Mouse (Mus musculus) ES-Bruce4 (cell line): Measurements from ENCODE around the gene Lrrc38. TPM values are rescaled to one million over a fixed set of nuclear protein-coding genes. Genes with fewer than 3 reads are reported as not detected.

Experiments used
- H3K27ac ChIP-seq: 2 replicates; pipeline ENCODE4 v1.5.1; 2012; ENCODE audit warnings: low read length, inconsistent platforms; ENCODE audit not compliant: insufficient read depth
- H3K27me3 ChIP-seq: 2 replicates; pipeline ENCODE4 v1.6.1; 2012; ENCODE audit warnings: mild to moderate bottlenecking, low read length, inconsistent platforms; ENCODE audit not compliant: control insufficient read depth, poor library complexity, insufficient read depth, severe bottlenecking
- H3K36me3 ChIP-seq: 2 replicates; pipeline ENCODE4 v1.6.1; 2012; ENCODE audit warnings: inconsistent platforms, mild to moderate bottlenecking, low read length, moderate library complexity; ENCODE audit not compliant: control insufficient read depth, poor library complexity, insufficient read depth, severe bottlenecking
- H3K4me1 ChIP-seq: one replicate; pipeline ENCODE4 v1.8.1; 2011; ENCODE audit warnings: low read length; ENCODE audit not compliant: control insufficient read depth, insufficient read depth
- H3K4me3 ChIP-seq: 2 replicates; pipeline ENCODE4 v1.5.1; 2011; ENCODE audit warnings: low read depth, mild to moderate bottlenecking, low read length
- H3K9ac ChIP-seq: 2 replicates; pipeline ENCODE4 v1.6.1; 2012; ENCODE audit warnings: low read depth, mild to moderate bottlenecking, inconsistent platforms; ENCODE audit not compliant: poor library complexity, severe bottlenecking
- H3K9me3 ChIP-seq: replicated peaks from 2 replicates; pipeline ENCODE4 v1.6.1; 2012; ENCODE audit warnings: mild to moderate bottlenecking, low read length, inconsistent platforms; ENCODE audit not compliant: control insufficient read depth, poor library complexity, insufficient read depth, severe bottlenecking
- CTCF ChIP-seq: IDR thresholded peaks from one replicate; pipeline ENCODE4 v1.8.1; 2011; ENCODE audit warnings: low read depth, low read length
- EP300 ChIP-seq: IDR thresholded peaks from 2 replicates; pipeline ENCODE4 v1.6.1; 2011; ENCODE audit warnings: low read depth, low read length; ENCODE audit not compliant: insufficient read depth
- POLR2A ChIP-seq: IDR thresholded peaks from one replicate; pipeline ENCODE4 v1.8.1; 2011; ENCODE audit warnings: low read length; ENCODE audit not compliant: insufficient read depth
- polyA plus RNA-seq: library from polyadenylated mRNA; stranded (reverse); fragments of >200 nt; gene quantifications from 2 replicates; pipeline ENCODE4 v1.2.4, GENCODE M21; 2011; ENCODE audit warnings: low read depth; ENCODE audit not compliant: missing spikeins, insufficient read depth, insufficient read length

The Lrrc38 gene
- polyA plus RNA-seq, 1 experiment: not detected

GRCm38 (mm10) chr4:143325625-143325941, 24.0 kb upstream of the Lrrc38 start:
- H3K9me3 ChIP-seq: no peaks in the 10 kb centered on the region
- H3K9ac ChIP-seq: no peak overlapping the region
- H3K27ac ChIP-seq: no peak overlapping the region

GRCm38 (mm10) chr4:143330566-143330965, 19.0 kb upstream of the Lrrc38 start:
- Histone ChIP-seq H3K27ac (no peak overlapping the region), H3K9ac (no peak overlapping the region), H3K36me3 (no peaks in the 10 kb centered on the region), H3K4me3 (no peak overlapping the region), H3K4me1 (no peaks in the 10 kb centered on the region), H3K27me3 (no peaks in the 10 kb centered on the region), H3K9me3 (no peaks in the 10 kb centered on the region)
- TF ChIP-seq CTCF (no peak), POLR2A (no peak), EP300 (no peak)

More at GRCm38 (mm10) chr4:143325625-143325941, 24.0 kb upstream of the Lrrc38 start:
- TF ChIP-seq POLR2A: no peak
- TF ChIP-seq EP300: no peak
- peak; percentile 92 for TF ChIP-seq CTCF
- peaks cover 2% of the 10 kb centered on the region for H3K4me1 ChIP-seq
- H3K27me3 ChIP-seq: no peaks in the 10 kb centered on the region
- no peak overlapping the region for H3K4me3 ChIP-seq
- H3K36me3 ChIP-seq: no peaks in the 10 kb centered on the region

GRCm38 (mm10) chr4:143331787-143332186, 17.8 kb upstream of the Lrrc38 start:
- H3K36me3 ChIP-seq: no peaks in the 10 kb centered on the region
- no peak overlapping the region for H3K27ac ChIP-seq
- no peak overlapping the region for H3K4me3 ChIP-seq
- no peaks in the 10 kb centered on the region for H3K27me3 ChIP-seq
- no peak for TF ChIP-seq POLR2A
- TF ChIP-seq CTCF: no peak
- TF ChIP-seq EP300: no peak
- H3K9ac ChIP-seq: no peak overlapping the region
- H3K9me3 ChIP-seq: no peaks in the 10 kb centered on the region
- H3K4me1 ChIP-seq: peaks cover 2% of the 10 kb centered on the region

GRCm38 (mm10) chr4:143334145-143334544, 15.4 kb upstream of the Lrrc38 start:
- Histone ChIP-seq H3K36me3 (no peaks in the 10 kb centered on the region), H3K4me3 (no peak overlapping the region), H3K9ac (no peak overlapping the region), H3K9me3 (no peaks in the 10 kb centered on the region), H3K4me1 (peaks cover 2% of the 10 kb centered on the region), H3K27ac (no peak overlapping the region), H3K27me3 (no peaks in the 10 kb centered on the region)
- TF ChIP-seq POLR2A: no peak
- TF ChIP-seq EP300: no peak
- TF ChIP-seq CTCF: no peak

- H3K9ac ChIP-seq: no peak overlapping the region
- no peak overlapping the region for H3K4me3 ChIP-seq
- H3K4me1 ChIP-seq: peaks cover 2% of the 10 kb centered on the region
- no peaks in the 10 kb centered on the region for H3K9me3 ChIP-seq
- no peak overlapping the region for H3K27ac ChIP-seq
- no peaks in the 10 kb centered on the region for H3K27me3 ChIP-seq
- no peak for TF ChIP-seq EP300
- no peak for TF ChIP-seq POLR2A
- no peak for TF ChIP-seq CTCF
- H3K36me3 ChIP-seq: no peaks in the 10 kb centered on the region
These were observed 14.6 kb upstream of the Lrrc38 start for GRCm38 (mm10) chr4:143334995-143335394.

- no peaks in the 10 kb centered on the region for H3K36me3 ChIP-seq
- no peak overlapping the region for H3K9ac ChIP-seq
- H3K27ac ChIP-seq: no peak overlapping the region
- TF ChIP-seq POLR2A: no peak
- TF ChIP-seq EP300: no peak
- no peak for TF ChIP-seq CTCF
- H3K4me3 ChIP-seq: no peak overlapping the region
- H3K27me3 ChIP-seq: no peaks in the 10 kb centered on the region
- no peaks in the 10 kb centered on the region for H3K9me3 ChIP-seq
- peaks cover 2% of the 10 kb centered on the region for H3K4me1 ChIP-seq
These were observed 13.5 kb upstream of the Lrrc38 start for GRCm38 (mm10) chr4:143336096-143336495.
